Mouse (Mus musculus) Patski (cell line): ENCODE data around the gene Esrra. TPM values are rescaled to one million over a fixed set of nuclear protein-coding genes. Genes with fewer than 3 reads are reported as not detected.
A peak's percentile ranks its signal among the peaks of the same experiment; 100 is the strongest.
"Not testable (repeated sequence)": the region's sequence is repeated elsewhere in the genome, so short reads cannot be mapped to it uniquely, and the experiment has no call there.

ENCODE experiments used
- ATAC-seq: fragments of 100-300 bp; one replicate; pipeline ENCODE4 v1.8.0; 2021
- CTCF ChIA-PET: fragments of 350-600 bp; sonication (Branson Sonifier 250); formaldehyde crosslinking; loops from one replicate; lab custom pipeline; 2022; ENCODE audit warnings: inconsistent platforms; lab: Charles Lee
- POLR2A ChIA-PET: fragments of 350-600 bp; sonication (Branson Sonifier 250); formaldehyde crosslinking; loops from one replicate; lab custom pipeline; 2022; ENCODE audit warnings: antibody characterized with exemption, inconsistent platforms; lab: Charles Lee
- DNase-seq: peaks from one replicate; pipeline ENCODE4 v3.0.0-alpha.2; 2011; ENCODE audit warnings: low read depth, low spot score
- H3K27me3 ChIP-seq: fragments of 371-371 bp; one replicate; pipeline ENCODE4 v1.5.1; 2021
- CTCF ChIP-seq: fragments of 100-300 bp; IDR thresholded peaks from one replicate; pipeline ENCODE4 v1.5.1; 2021
- in situ Hi-C: fragments of 300-500 bp; cut with MboI; formaldehyde crosslinking; loops from 3 replicates; pipeline ENCODE4 v1.11.1; 2018; ENCODE audit warnings: low pct_unique_long_range_greater_than_20kb, mixed read lengths
- polyA plus RNA-seq: library from polyadenylated mRNA; unstranded; gene quantifications from one replicate; pipeline ENCODE4 v1.2.3, GENCODE M21; 2021

The Esrra gene
- polyA plus RNA-seq, 1 experiment from 2014 or later = 96.1 TPM

DNA sequence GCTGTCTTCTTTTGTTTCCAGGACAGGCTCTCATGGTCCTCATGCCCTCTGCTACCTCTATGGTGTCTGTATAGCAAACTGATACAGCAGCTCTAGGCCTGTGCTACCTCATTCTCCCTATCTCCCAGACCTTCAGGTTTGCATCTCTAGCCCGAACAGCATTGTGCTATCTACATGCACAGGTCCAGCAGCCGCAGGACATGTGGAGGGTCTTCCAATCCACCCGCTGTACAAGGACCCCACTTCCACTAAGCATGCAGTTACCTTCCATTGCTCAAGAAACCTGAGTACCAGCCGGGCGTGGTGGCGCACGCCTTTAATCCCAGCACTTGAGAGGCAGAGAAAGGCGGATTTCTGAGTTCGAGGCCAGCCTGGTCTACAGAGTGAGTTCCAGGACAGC, 7.1 kb downstream of the Esrra start:
- in situ Hi-C loops = no loop called here
- ATAC-seq = no peak

DNA sequence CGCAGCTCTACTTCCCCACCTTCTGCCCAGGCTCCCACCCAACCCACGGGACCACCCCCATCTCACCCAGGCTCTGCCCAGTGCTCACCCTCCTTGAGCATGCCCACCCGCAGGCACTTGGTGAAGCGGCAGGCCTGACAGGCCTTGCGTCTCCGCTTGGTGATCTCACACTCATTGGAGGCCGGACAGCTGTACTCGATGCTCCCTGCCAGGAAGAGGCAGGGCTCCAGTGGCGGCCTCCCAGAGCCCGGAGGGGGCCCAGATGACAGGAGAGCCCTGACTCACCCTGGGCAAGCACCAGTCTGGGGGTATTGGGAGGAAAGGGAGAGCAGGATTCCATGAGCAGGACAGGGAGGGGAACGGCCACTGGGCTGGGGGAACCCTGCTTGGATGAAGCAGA, 7.6 kb downstream of the Esrra start:
- ChIA-PET CTCF (no interaction called here), POLR2A (interaction anchor here (0.6 kb wide), 1 partner anchor 64 kb away, joined by 5 read pairs; no protein-coding TSS in a partner anchor)
- in situ Hi-C loops = no loop called here
- ATAC-seq (no peak), DNase-seq (no peak)
- no peaks in the 10 kb centered on the region for H3K27me3 ChIP-seq
- TF ChIP-seq CTCF = no peak

More for the DNA sequence above, 7.1 kb downstream of the Esrra start:
- CTCF ChIA-PET = no interaction called here
- no peak for TF ChIP-seq CTCF
- no peak for DNase-seq
- H3K27me3 ChIP-seq = no peaks in the 10 kb centered on the region
- POLR2A ChIA-PET = no interaction called here

DNA sequence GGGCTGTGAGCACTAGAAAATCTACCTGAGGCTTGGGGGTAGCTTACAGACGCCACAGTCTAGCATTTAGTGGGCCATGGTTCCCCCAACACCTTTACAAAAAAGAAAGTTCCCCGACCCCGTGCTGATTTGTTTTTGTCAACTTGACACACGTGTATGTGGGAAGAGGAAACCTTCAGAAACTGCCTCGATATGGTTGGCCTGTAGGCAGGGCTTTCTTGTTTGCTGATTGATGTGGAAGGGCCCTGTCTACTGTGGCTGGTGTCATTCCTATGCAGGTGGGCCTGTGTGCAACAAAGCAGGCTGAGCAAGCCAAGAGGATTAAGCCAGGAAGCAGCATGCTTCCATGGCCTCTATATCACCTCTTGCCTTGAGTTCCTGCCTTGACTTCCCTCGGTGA, 8.6 kb downstream of the Esrra start:
- in situ Hi-C loops = no loop called here
- CTCF ChIA-PET = no interaction called here

DNA sequence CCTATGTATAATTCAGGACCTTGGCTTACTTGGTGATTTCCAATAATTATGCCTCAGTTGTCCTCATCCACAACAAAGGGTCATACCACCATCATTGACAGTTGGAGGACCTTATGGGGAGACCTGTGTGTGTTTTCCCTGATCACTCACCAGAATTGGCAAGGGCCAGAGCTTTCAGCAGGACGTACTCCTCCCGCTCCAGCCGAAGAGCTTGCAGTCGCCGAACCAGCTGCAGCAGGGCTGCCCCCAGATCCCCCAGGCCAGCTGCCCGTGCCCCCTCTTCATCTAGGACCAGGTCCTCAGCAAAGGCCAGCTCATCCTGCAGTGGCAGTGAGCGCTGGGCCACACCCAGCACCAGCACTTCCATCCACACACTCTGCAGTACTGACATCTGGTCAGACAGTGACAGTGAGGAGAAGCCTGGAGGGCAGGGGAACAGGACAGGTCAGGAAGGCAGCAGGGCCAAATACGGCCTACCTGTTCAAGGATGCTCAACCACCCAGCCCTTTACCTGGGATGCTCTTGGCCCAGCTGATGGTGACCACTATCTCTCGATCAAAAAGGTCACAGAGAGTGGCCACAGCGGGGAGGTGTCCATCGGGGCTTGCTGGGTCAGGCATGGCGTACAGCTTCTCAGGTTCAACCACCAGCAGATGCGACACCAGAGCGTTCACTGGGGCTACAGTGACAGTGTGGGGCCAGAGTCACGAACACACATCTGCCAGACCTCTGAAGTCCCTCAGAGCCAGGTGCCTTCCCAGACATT, 9.2 kb downstream of the Esrra start:
- POLR2A ChIA-PET = interaction anchor here (0.8 to 3.1 kb wide), 2 partner anchors 8 to 41 kb away, joined by 3 to 17 read pairs; partner anchors contain the start of gene Esrra
- H3K27me3 ChIP-seq = no peaks in the 10 kb centered on the region
- DNase-seq (no peak), ATAC-seq (no peak)
- TF ChIP-seq CTCF = no peak
- in situ Hi-C loops = no loop called here
- CTCF ChIA-PET = no interaction called here

More for the DNA sequence above, 8.6 kb downstream of the Esrra start:
- DNase-seq = no peak
- POLR2A ChIA-PET = interaction anchor here (0.8 kb wide), 1 partner anchor 42 kb away, joined by 3 read pairs; no protein-coding TSS in a partner anchor
- no peaks in the 10 kb centered on the region for H3K27me3 ChIP-seq
- no peak for ATAC-seq
- TF ChIP-seq CTCF = no peak

DNA sequence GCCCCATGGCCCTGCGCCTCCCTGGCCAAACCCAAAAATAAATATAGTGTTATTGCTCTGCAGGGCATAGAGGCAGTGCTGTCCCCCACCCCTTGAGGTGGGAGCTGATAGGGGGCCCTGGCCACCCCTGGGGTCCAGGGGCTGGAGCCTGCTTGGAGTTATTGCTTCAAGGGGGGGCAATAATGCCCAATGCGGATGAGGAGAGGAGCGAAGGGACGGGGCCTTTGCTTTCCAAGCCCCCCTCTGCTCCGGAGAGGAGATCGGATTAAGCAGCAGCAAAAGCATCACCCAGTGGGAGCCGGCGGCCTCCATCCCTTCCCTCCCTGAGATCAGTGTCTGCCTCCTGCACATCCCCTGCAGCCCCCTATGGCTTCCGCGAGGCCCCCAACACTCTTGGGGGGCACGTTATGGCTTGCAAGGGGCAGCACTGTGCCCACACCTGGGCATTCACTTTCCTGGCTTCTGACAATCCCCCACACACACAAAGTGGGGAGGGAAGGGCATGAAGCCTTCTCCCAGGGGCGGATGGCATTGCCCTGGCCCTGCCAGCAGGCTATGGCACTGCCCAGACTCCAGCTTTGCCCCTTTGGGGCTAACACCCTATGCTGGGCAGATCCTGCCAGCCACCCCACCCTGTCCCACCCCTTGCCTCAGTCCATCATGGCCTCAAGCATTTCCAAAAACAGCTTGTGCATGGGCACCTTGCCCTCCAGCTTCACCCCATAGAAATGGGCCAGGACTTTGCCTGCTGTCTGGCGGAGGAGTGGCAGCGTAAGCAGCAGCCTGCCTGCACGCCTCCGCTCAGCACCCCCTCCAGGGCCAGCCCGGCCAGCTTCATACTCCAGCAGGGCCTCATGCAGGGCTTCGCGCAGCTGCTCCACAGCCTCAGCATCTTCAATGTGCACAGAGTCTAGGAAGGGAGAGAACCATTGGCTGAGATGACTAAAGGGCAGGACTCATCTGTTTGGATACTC, 10.2 kb downstream of the Esrra start:
- CTCF ChIA-PET = no interaction called here
- ATAC-seq (no peak), DNase-seq (no peak)
- H3K27me3 ChIP-seq = no peaks in the 10 kb centered on the region
- in situ Hi-C loops = no loop called here
- POLR2A ChIA-PET = interaction anchor here (3.1 kb wide), 1 partner anchor 9 kb away, joined by 17 read pairs; the partner anchor contains the start of gene Esrra
- no peak for TF ChIP-seq CTCF

DNA sequence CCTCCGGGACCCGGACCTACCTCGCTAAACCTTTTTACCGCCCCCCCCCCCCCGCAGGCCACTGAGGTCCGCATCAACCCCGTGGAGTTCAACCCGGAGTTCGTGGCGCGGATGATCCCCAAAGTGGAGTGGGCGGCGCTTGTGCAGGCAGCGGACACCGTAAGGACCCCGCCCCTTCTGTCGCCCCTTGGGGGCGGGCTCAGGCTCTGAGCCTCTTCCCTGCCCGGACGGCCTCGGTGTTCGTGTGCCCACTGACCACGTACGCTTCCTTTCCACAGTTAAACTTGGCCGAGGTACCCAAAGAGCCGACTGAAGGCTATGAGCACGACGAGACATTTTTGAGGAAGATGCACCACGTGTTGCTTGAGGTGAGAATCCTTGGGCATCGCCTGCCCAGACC, 11.3 kb downstream of the Esrra start:
- peak; percentile 10 for ATAC-seq
- CTCF ChIA-PET, in situ Hi-C loops: not testable (repeated sequence)

DNA sequence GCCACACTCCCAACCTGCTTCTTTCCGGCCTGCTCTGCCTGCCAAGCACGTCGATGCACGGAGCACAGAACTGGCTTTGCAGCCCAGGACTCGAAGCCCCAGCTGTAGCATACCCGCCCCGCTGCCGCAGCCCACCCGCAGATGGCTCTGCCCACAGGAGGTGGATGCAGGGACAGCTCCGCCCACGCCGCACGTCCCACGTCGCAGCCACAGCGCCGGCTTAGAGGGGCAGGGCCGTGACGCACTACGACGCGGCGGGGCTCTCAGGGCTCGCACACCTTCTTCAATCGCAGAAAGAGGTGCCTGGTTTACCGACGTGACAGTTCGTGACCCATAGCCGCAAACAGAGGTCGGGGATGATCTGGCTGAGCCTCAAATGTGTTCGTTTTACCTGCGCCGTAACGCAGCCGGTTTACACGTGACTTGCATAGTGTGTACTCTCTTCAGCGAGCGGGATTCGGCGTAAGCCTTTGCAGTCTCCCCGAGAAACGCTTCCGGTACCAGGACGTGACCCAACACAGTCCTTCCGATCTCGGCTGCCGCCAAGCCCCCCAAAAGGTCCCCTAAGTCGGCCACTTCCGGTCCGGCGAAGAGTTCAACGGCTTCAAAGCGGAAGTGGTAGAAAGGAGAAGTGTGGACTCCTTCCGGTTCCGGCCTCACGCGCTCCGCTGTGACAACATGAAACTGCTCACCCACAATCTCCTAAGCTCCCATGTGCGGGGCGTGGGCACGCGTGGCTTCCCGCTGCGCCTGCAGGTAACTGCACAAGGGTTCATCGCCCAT, 11.9 kb downstream of the Esrra start, which contains the start of the genes Trmt112 and Prdx5:
Gene Trmt112 (plus strand): TSS at position 192 of the 783 bp plus-strand sequence.
Gene Prdx5 (minus strand): TSS at position 600 of the 783 bp plus-strand sequence.
- peak; percentile 48 for DNase-seq
- ChIA-PET CTCF (interaction anchor here (1.1 to 2.6 kb wide), 2 partner anchors 30 to 38 kb away, joined by 3 to 11 read pairs; no protein-coding TSS in a partner anchor), POLR2A (interaction anchor here (0.7 to 3.1 kb wide), 9 partner anchors 10 to 65 kb away, joined by 3 to 17 read pairs (median 3); partner anchors contain the start of genes Bad, Ccdc88b, Esrra and Gpr137)
- H3K27me3 ChIP-seq = no peaks in the 10 kb centered on the region
- TF ChIP-seq CTCF = no peak
- peak; percentile 78 for ATAC-seq
- in situ Hi-C loops = no loop called here

More for the DNA sequence above, 11.3 kb downstream of the Esrra start:
- POLR2A ChIA-PET = interaction anchor here (0.9 to 3.1 kb wide), 3 partner anchors 10 to 31 kb away, joined by 3 to 17 read pairs (median 7); partner anchors contain the start of genes Bad, Esrra and Gpr137
- not testable (repeated sequence) for DNase-seq, H3K27me3 ChIP-seq

DNA sequence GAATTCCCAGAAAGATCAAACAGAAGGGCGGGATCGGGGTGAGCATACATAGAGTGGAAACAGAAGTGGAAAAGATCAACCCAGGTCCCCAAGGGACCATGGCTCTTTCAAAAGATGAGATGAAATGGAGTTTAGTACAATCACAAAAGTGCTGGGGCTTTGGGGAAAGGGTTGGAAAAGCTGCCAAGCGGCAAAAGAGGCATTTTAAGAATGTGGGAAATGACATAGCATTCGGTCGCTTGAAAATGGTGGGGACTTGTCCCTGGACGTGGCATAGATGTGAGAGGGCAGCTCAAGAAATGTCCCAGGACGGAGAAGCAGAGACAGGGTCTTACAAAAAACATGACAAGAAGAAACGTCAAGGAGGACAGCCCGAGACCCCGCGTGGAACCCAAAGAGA, 12.6 kb downstream of the Esrra start:
- in situ Hi-C loops = no loop called here
- DNase-seq (no peak), ATAC-seq (no peak)
- ChIA-PET CTCF (interaction anchor here (1.1 to 2.6 kb wide), 2 partner anchors 30 to 37 kb away, joined by 3 to 11 read pairs; no protein-coding TSS in a partner anchor), POLR2A (interaction anchor here (0.6 to 1.3 kb wide), 8 partner anchors 11 to 327 kb away, joined by 3 to 7 read pairs (median 4); partner anchors contain the start of genes Bad, Ccdc88b, Gpr137 and Ppp1r14b)
- TF ChIP-seq CTCF = no peak
- H3K27me3 ChIP-seq = no peaks in the 10 kb centered on the region
